Mouse (Mus musculus) C3H10T1/2 (cell line): ENCODE data around the gene Ubqlnl. TPM values are rescaled to one million over a fixed set of nuclear protein-coding genes. Genes with fewer than 3 reads are reported as not detected.

Source experiments
- polyA plus RNA-seq, 2 experiments: library from polyadenylated mRNA; unstranded; fragments of >200 nt; fragmentation: generic; extraction: Trizol; gene quantifications; one replicate each; pipeline ENCODE4 v1.2.1; 2012; ENCODE audit warnings: missing spikeins in 2 of 2

Gene Ubqlnl
- polyA plus RNA-seq, result not detected

DNA sequence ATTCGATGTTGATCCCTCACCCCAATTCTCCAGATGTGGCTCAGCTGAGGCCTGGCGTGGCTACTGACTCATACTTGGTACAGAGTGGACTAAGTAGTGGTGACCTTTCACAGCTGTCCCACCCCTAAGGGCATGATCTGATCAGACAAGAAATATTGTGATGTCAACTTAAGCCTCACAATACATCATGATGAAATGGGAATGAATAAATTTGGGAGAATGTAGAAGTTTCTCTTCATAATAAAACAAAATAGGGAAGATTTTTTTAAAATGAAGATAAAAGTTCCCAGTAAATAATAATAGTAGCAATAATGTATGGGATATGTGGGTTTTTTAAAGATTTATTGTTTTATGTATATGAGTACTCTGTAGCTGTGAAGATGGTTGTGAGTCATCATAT, at the start of gene Ubqlnl:
Gene Ubqlnl (minus strand): TSS at position 101 of the 400 bp plus-strand sequence.

DNA sequence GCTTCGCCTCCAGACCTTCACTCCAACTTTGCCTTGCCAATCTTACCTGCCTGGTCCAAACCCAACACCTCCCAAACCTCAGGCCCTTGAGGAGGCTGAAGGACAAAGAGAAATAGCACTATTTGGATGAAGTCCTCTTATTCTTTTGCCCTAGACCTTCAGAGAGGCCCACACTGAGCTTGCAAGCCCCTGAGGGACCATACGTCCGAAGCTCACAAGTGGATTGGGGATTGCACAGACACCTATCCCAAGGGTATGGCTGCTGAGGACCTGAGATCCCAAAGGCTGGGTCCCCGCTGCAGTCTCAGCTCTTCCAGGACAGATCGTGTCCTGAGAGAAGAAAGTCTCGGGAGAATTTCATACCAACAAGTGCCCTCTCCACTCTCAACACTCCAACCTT, 45.5 kb upstream of the Ubqlnl start, which contains the start of gene Olfr649:
Gene Olfr649 (minus strand): TSS at position 101 of the 400 bp plus-strand sequence.

DNA sequence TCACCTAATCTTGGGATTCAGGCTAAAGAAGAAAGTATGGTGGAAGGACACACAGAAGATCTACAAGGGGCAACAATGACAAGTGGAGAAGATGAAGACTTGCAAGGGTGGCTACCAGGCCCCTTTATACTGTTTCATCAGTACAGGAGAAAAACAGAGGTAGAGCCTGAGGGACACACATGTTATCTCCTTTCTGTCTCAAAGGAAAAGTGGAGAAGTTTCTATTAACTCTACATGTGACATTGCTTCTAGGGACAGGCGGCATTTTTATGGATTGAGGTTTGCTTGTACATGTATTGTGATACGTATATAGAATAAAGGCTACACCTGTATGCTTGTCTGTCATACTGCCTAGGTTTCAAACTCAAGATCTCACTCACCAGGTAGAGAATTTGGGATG, 32.9 kb upstream of the Ubqlnl start, which contains the start of gene Olfr648:
Gene Olfr648 (minus strand): TSS at position 101 of the 400 bp plus-strand sequence.

DNA sequence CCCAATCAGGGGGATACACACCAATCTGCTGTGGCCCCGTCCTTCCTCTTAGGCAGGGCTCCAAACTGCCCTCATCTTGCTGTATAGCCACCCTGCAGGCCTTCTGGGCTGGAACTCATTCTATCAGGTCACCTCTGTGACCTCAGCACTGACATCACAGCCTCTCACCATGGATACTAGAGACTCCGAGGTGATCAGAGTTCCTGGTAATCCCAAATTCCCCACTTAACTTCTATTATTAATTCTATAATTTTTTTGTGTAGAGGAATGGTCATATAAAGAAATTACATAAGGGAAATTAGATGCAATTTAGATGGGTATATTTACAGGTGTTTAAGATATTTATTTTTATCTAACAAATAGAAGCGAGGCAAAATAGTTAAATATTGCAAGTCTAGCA, 7.2 kb downstream of the Ubqlnl start, which contains the start of gene Ubqln3:
Gene Ubqln3 (minus strand): TSS at position 101 of the 400 bp plus-strand sequence.

DNA sequence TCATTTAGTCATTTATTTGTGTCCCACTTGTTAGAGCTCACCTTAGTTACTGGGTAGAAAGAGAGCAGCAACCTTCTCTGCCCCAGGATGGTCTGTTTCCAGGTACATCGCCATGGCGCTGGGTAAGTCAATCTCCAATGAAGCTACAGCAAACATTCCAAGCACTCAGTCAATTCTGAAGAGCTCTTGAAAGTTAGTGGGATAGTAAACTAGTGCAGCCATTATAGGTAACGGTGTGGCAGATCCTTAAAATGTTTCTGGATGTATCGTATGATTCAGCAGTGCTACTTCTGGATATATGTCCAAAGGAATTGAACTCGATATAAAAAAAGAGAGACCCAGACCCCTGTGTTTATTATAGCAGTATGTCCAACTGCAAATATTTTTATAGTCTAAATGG, 13.1 kb downstream of the Ubqlnl start, which contains the start of gene Olfr643:
Gene Olfr643 (minus strand): TSS at position 101 of the 400 bp plus-strand sequence.

DNA sequence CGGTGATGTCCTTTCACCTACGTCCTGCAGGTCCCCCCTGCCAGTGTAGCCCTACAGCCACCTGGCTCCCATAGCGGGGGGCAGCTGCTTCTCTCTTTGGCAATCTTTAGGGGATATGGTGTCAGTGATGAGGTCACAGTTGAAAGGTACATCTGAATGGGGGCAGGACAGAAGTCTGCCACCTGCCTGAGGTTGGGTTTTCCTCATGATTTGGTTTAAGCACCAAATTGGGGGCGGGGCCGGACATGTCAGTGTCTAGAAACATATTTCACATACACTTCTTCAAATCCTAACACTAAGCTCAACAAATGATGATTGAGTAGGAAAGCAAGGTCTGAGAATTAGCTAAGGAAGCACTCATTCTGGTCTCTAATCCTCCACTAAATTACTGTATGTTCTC, 20.6 kb downstream of the Ubqlnl start, which contains the start of gene Ubqln5:
Gene Ubqln5 (minus strand): TSS at position 101 of the 400 bp plus-strand sequence.

DNA sequence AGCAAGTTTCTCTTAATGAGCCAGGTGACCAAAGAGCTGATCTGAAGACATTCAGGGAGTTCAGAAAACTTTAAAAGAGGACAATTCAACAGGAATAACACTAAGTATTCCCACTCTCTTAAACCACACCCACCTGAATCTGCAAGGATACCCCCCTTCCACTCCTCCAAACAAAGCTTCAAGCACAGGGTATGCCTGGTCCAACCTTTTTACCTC, 45.7 kb downstream of the Ubqlnl start, which contains the start of gene Olfr646:
Gene Olfr646 (plus strand): TSS at position 117 of the 216 bp plus-strand sequence.

Other genes starting within 250 kb of the Ubqlnl start
- under 1 TPM in 1 of 2 experiments, not detected in 1; 0.05 TPM for gene Olfr65, start 247.1 kb downstream of the Ubqlnl start, polyA plus RNA-seq
- gene Olfr631, start 221.7 kb downstream of the Ubqlnl start, polyA plus RNA-seq, result not detected
- gene Olfr632, start 216.2 kb downstream of the Ubqlnl start, polyA plus RNA-seq, result not detected
- gene Olfr633, start 206.1 kb downstream of the Ubqlnl start, polyA plus RNA-seq, result not detected
- not detected for gene Olfr635, start 179.4 kb downstream of the Ubqlnl start, polyA plus RNA-seq
- not detected for gene Olfr638, start 151.8 kb downstream of the Ubqlnl start, polyA plus RNA-seq
- not detected for gene Olfr639, start 133.3 kb downstream of the Ubqlnl start, polyA plus RNA-seq
- gene Olfr640, start 125.0 kb downstream of the Ubqlnl start, polyA plus RNA-seq, result not detected
- not detected for gene Olfr641, start 115.1 kb downstream of the Ubqlnl start, polyA plus RNA-seq
- not detected for gene Olfr642, start 97.9 kb downstream of the Ubqlnl start, polyA plus RNA-seq
- gene 4930516K23Rik, start 89.1 kb downstream of the Ubqlnl start, polyA plus RNA-seq, result not detected
- gene Olfr644, start 78.7 kb downstream of the Ubqlnl start, polyA plus RNA-seq, result not detected
- not detected for gene Olfr645, start 65.1 kb downstream of the Ubqlnl start, polyA plus RNA-seq
- gene Olfr646, start 45.7 kb downstream of the Ubqlnl start, polyA plus RNA-seq, result not detected
- gene Ubqln5, start 20.7 kb downstream of the Ubqlnl start, polyA plus RNA-seq, result not detected
- gene Olfr643, start 13.2 kb downstream of the Ubqlnl start, polyA plus RNA-seq, result not detected
- not detected for gene Ubqln3, start 7.3 kb downstream of the Ubqlnl start, polyA plus RNA-seq
- gene Olfm5, start 14.3 kb upstream of the Ubqlnl start, polyA plus RNA-seq, result not detected
- gene Olfr648, start 32.8 kb upstream of the Ubqlnl start, polyA plus RNA-seq, result under 1 TPM in 1 of 2 experiments, not detected in 1; 0.01 TPM
- gene Olfr649, start 45.4 kb upstream of the Ubqlnl start, polyA plus RNA-seq, result not detected
- gene Trim6, start 68.2 kb upstream of the Ubqlnl start, polyA plus RNA-seq, result under 1 TPM; 0.07 to 0.15 TPM
- gene Trim34a, start 93.9 kb upstream of the Ubqlnl start, polyA plus RNA-seq, result under 1 TPM; 0.01 to 0.54 TPM
- not detected for gene Trim5, start 137.5 kb upstream of the Ubqlnl start, polyA plus RNA-seq
- gene Trim12a, start 164.9 kb upstream of the Ubqlnl start, polyA plus RNA-seq, result under 1 TPM in 1 of 2 experiments, not detected in 1; 0.01 TPM
- under 1 TPM in 1 of 2 experiments, not detected in 1; 0.92 TPM for gene Trim34b, start 178.9 kb upstream of the Ubqlnl start, polyA plus RNA-seq
- gene Trim12c, start 202.8 kb upstream of the Ubqlnl start, polyA plus RNA-seq, result 1 to 10 TPM in 1 of 2 experiments, under 1 TPM in 1; 0.13 to 3.7 TPM
- not detected for gene Trim30b, start 219.3 kb upstream of the Ubqlnl start, polyA plus RNA-seq